9 mouse cellular contexts compared by ENCODE assay signal in genomic region chr3:129270044-129270443, GRCm38 (mm10).
A peak's percentile ranks its signal among the peaks of the same experiment; 100 is the strongest.
DNase-seq lines count a peak whose midpoint lies in the region; ATAC-seq and TF ChIP-seq lines count a peak whose summit lies in the region.
"Had no signal": no experiment of that assay in that cellular context is flagged by ENCODE, and none has a peak within 500 bp of the region (broad histone marks: within the 10 kb centered on the region; RNA-seq: fewer than 3 reads in every experiment).

No protein-coding gene starts in this region.

- TF ChIP-seq CTCF in stomach, postnatal 0 days (IDR thresholded peaks at IDR 0.05; ENCODE audit: low read depth): no peak
- TF ChIP-seq CTCF in lung, postnatal 0 days (IDR thresholded peaks at IDR 0.05): no peak
- TF ChIP-seq CTCF in heart, adult 2 months (IDR thresholded peaks at IDR 0.05): no peak

- TF ChIP-seq POLR2A in heart, adult 2 months (IDR thresholded peaks at IDR 0.05; ENCODE audit: insufficient read depth, low read depth, low read length): no peak

- no peak overlapping the region for H3K4me3 ChIP-seq in hindbrain, embryonic 12.5 days
- no peak overlapping the region for H3K4me3 ChIP-seq in hindbrain, embryonic 10.5 days
- H3K4me3 ChIP-seq in stomach, embryonic 15.5 days (replicated peaks): no peak overlapping the region
- no peak overlapping the region for H3K4me3 ChIP-seq in stomach, postnatal 0 days (ENCODE audit: low read depth, low read length)
- H3K4me3 ChIP-seq in lung, postnatal 0 days (ENCODE audit: low read depth, low read length): no peak overlapping the region
- H3K4me3 ChIP-seq in stomach, embryonic 16.5 days (replicated peaks; ENCODE audit: low read length): no peak overlapping the region
- H3K4me3 ChIP-seq in forebrain, embryonic 16.5 days (replicated peaks; ENCODE audit: low read length): no peak overlapping the region
- no peak overlapping the region for H3K4me3 ChIP-seq in heart, adult 2 months

- H3K9ac ChIP-seq in hindbrain, embryonic 12.5 days: no peak overlapping the region
- no peak overlapping the region for H3K9ac ChIP-seq in stomach, embryonic 15.5 days
- H3K9ac ChIP-seq in stomach, postnatal 0 days (ENCODE audit: low read length): no peak overlapping the region
- no peak overlapping the region for H3K9ac ChIP-seq in lung, postnatal 0 days (replicated peaks; ENCODE audit: low read depth)
- no peak overlapping the region for H3K9ac ChIP-seq in stomach, embryonic 16.5 days (ENCODE audit: low read length)
- no peak overlapping the region for H3K9ac ChIP-seq in forebrain, embryonic 16.5 days (replicated peaks; ENCODE audit: low read depth, low read length)
- H3K9ac ChIP-seq in heart, adult 2 months (ENCODE audit: low read depth, low read length): no peak overlapping the region

- intact Hi-C loops in heart, adult 2 months (cut with DNase I): no loop called here

- no peak for DNase-seq in hindbrain, embryonic 10.5 days (ENCODE audit: low spot score)
- no peak for DNase-seq in stomach, postnatal 0 days (ENCODE audit: low spot score)
- DNase-seq in lung, postnatal 0 days (ENCODE audit: low spot score): peak; percentile 8
- no peak for DNase-seq in heart, adult 2 months

- H3K27ac ChIP-seq in hindbrain, embryonic 12.5 days: no peak overlapping the region
- H3K27ac ChIP-seq in hindbrain, embryonic 10.5 days: no peak overlapping the region
- H3K27ac ChIP-seq in stomach, embryonic 15.5 days: no peak overlapping the region
- H3K27ac ChIP-seq in stomach, postnatal 0 days (replicated peaks): no peak overlapping the region
- no peak overlapping the region for H3K27ac ChIP-seq in lung, postnatal 0 days (ENCODE audit: low read length)
- H3K27ac ChIP-seq in stomach, embryonic 16.5 days (ENCODE audit: low read length): no peak overlapping the region
- H3K27ac ChIP-seq in forebrain, embryonic 16.5 days (ENCODE audit: low read length): no peak overlapping the region
- H3K27ac ChIP-seq in heart, adult 2 months: no peak overlapping the region

- no peaks in the 10 kb centered on the region for H3K27me3 ChIP-seq in hindbrain, embryonic 12.5 days
- no peaks in the 10 kb centered on the region for H3K27me3 ChIP-seq in hindbrain, embryonic 10.5 days (ENCODE audit: insufficient read depth, poor library complexity, severe bottlenecking)
- no peaks in the 10 kb centered on the region for H3K27me3 ChIP-seq in stomach, embryonic 15.5 days (replicated peaks)
- no peaks in the 10 kb centered on the region for H3K27me3 ChIP-seq in stomach, postnatal 0 days (ENCODE audit: control insufficient read depth, insufficient read depth, low read length)
- no peaks in the 10 kb centered on the region for H3K27me3 ChIP-seq in lung, postnatal 0 days (replicated peaks; ENCODE audit: insufficient read depth, low read length)
- no peaks in the 10 kb centered on the region for H3K27me3 ChIP-seq in stomach, embryonic 16.5 days (ENCODE audit: control insufficient read depth, insufficient read depth, low read length)
- H3K27me3 ChIP-seq in forebrain, embryonic 16.5 days (replicated peaks; ENCODE audit: control insufficient read depth, insufficient read depth, low read length): no peaks in the 10 kb centered on the region
- peaks cover 2% of the 10 kb centered on the region; the same call in 1 of the 2 replicates for H3K27me3 ChIP-seq in heart, adult 2 months (ENCODE audit: control insufficient read depth, insufficient read depth, low read length)

- 54% methylated on average over 13 of the region's 13 CpGs for WGBS in hindbrain, embryonic 12.5 days
- 59% methylated on average over 13 of the region's 13 CpGs for WGBS in hindbrain, embryonic 10.5 days
- WGBS in stomach, embryonic 15.5 days: 60% methylated on average over 13 of the region's 13 CpGs
- WGBS in stomach, postnatal 0 days: 51% methylated on average over 13 of the region's 13 CpGs
- WGBS in lung, postnatal 0 days: 47% methylated on average over 13 of the region's 13 CpGs
- 44% methylated on average over 13 of the region's 13 CpGs for WGBS in stomach, embryonic 16.5 days
- 53% methylated on average over 13 of the region's 13 CpGs for WGBS in forebrain, embryonic 16.5 days
- 66% methylated on average over 13 of the region's 13 CpGs for WGBS in heart, adult 2 months

- ATAC-seq in hindbrain, embryonic 12.5 days (ENCODE audit: low FRiP score): no peak
- no peak for ATAC-seq in stomach, embryonic 15.5 days (ENCODE audit: insufficient read depth, low FRiP score, low read depth)
- ATAC-seq in stomach, postnatal 0 days (ENCODE audit: low FRiP score, low TSS enrichment): no peak
- ATAC-seq in lung, postnatal 0 days: no peak
- no peak; the same call in 1 of the 2 replicates for ATAC-seq in stomach, embryonic 16.5 days (ENCODE audit: insufficient read depth, low FRiP score)
- no peak for ATAC-seq in forebrain, embryonic 16.5 days

- no peaks in the 10 kb centered on the region for H3K36me3 ChIP-seq in hindbrain, embryonic 12.5 days
- H3K36me3 ChIP-seq in hindbrain, embryonic 10.5 days: no peaks in the 10 kb centered on the region
- no peaks in the 10 kb centered on the region for H3K36me3 ChIP-seq in stomach, embryonic 15.5 days
- no peaks in the 10 kb centered on the region for H3K36me3 ChIP-seq in stomach, postnatal 0 days (ENCODE audit: control insufficient read depth, insufficient read depth, low read length)
- H3K36me3 ChIP-seq in lung, postnatal 0 days (ENCODE audit: insufficient read depth, low read length): no peaks in the 10 kb centered on the region
- H3K36me3 ChIP-seq in stomach, embryonic 16.5 days (ENCODE audit: control insufficient read depth, insufficient read depth, low read length): no peaks in the 10 kb centered on the region
- no peaks in the 10 kb centered on the region for H3K36me3 ChIP-seq in forebrain, embryonic 16.5 days (ENCODE audit: control insufficient read depth, insufficient read depth)
- no peaks in the 10 kb centered on the region for H3K36me3 ChIP-seq in heart, adult 2 months (ENCODE audit: control insufficient read depth, insufficient read depth, low read length)
- H3K36me3 ChIP-seq: G1E had no signal

- TF ChIP-seq EP300 in stomach, postnatal 0 days (optimal IDR thresholded peaks at IDR 0.05): no peak
- TF ChIP-seq EP300 in lung, postnatal 0 days (IDR thresholded peaks at IDR 0.05): no peak
- TF ChIP-seq EP300 in heart, adult 2 months (IDR thresholded peaks at IDR 0.05; ENCODE audit: insufficient read depth, low read depth, low read length): no peak

- no peaks in the 10 kb centered on the region for H3K4me1 ChIP-seq in hindbrain, embryonic 12.5 days
- peaks cover 5% of the 10 kb centered on the region; the same call in 1 of the 2 replicates for H3K4me1 ChIP-seq in hindbrain, embryonic 10.5 days (replicated peaks)
- H3K4me1 ChIP-seq in stomach, embryonic 15.5 days: no peaks in the 10 kb centered on the region
- H3K4me1 ChIP-seq in stomach, postnatal 0 days (replicated peaks; ENCODE audit: control insufficient read depth, insufficient read depth): no peaks in the 10 kb centered on the region
- no peaks in the 10 kb centered on the region for H3K4me1 ChIP-seq in lung, postnatal 0 days (ENCODE audit: insufficient read depth, low read depth, low read length)
- no peaks in the 10 kb centered on the region for H3K4me1 ChIP-seq in stomach, embryonic 16.5 days (ENCODE audit: control insufficient read depth, insufficient read depth, low read length)
- no peaks in the 10 kb centered on the region for H3K4me1 ChIP-seq in forebrain, embryonic 16.5 days (replicated peaks; ENCODE audit: control insufficient read depth, insufficient read depth, low read length)
- no peaks in the 10 kb centered on the region for H3K4me1 ChIP-seq in heart, adult 2 months (ENCODE audit: control insufficient read depth, insufficient read depth, low read length)

- no peaks in the 10 kb centered on the region for H3K79me2 ChIP-seq in heart, adult 2 months (replicated peaks; ENCODE audit: control insufficient read depth, insufficient read depth, low read length)

- H3K9me3 ChIP-seq in hindbrain, embryonic 12.5 days (replicated peaks): no peaks in the 10 kb centered on the region; the same call in 1 of the 2 replicates
- H3K9me3 ChIP-seq in hindbrain, embryonic 10.5 days: no peaks in the 10 kb centered on the region
- no peaks in the 10 kb centered on the region for H3K9me3 ChIP-seq in stomach, embryonic 15.5 days
- no peaks in the 10 kb centered on the region for H3K9me3 ChIP-seq in stomach, postnatal 0 days (ENCODE audit: control insufficient read depth, low read length)
- no peaks in the 10 kb centered on the region for H3K9me3 ChIP-seq in lung, postnatal 0 days (ENCODE audit: low read length)
- 0 out of 2 replicates have a peak, but pooled peaks cover 2% of the 10 kb centered on the region for H3K9me3 ChIP-seq in stomach, embryonic 16.5 days (replicated peaks; ENCODE audit: control insufficient read depth, low read length)
- no peaks in the 10 kb centered on the region for H3K9me3 ChIP-seq in forebrain, embryonic 16.5 days (ENCODE audit: control insufficient read depth, low read length)

- 0 out of 2 replicates have a peak overlapping the region, but pooled peaks have one; percentile 4 for H3K4me2 ChIP-seq in hindbrain, embryonic 12.5 days (replicated peaks)
- H3K4me2 ChIP-seq in stomach, embryonic 15.5 days: 0 out of 2 replicates have a peak overlapping the region, but pooled peaks have one; percentile 23
- H3K4me2 ChIP-seq in stomach, postnatal 0 days (replicated peaks; ENCODE audit: low read depth): no peak overlapping the region
- H3K4me2 ChIP-seq in lung, postnatal 0 days (replicated peaks; ENCODE audit: low read depth, low read length): no peak overlapping the region
- H3K4me2 ChIP-seq in stomach, embryonic 16.5 days (ENCODE audit: low read depth, low read length): 0 out of 2 replicates have a peak overlapping the region, but pooled peaks have one; percentile 21
- H3K4me2 ChIP-seq in forebrain, embryonic 16.5 days (ENCODE audit: low read length): no peak overlapping the region

Comparison
In these comparisons a context has a peak if more than half of its experiments do, and no peak if none do; other contexts are left out.
1. H3K4me2 ChIP-seq: peak in hindbrain, embryonic 12.5 days (single experiment), stomach, embryonic 15.5 days (single experiment) and stomach, embryonic 16.5 days (single experiment); none in stomach, postnatal 0 days (single experiment), lung, postnatal 0 days (single experiment) and forebrain, embryonic 16.5 days (single experiment).